Mouse (Mus musculus): ENCODE measurements at regions not wholly inside any gene's neighbourhood (a gene's known extent, or its start where the extent isn't known, plus 50 kb on each side); places are given as distances from the start of the nearest gene placed in this dataset.

- no peak for DNase-seq
Observed at GRCm38 (mm10) chr6:49523184-49523583, 127.8 kb downstream of the Stk31 start.

GRCm38 (mm10) chr6:49523696-49524095 is 128.3 kb downstream of the Stk31 start:
- peak; percentile 45 for DNase-seq

DNA sequence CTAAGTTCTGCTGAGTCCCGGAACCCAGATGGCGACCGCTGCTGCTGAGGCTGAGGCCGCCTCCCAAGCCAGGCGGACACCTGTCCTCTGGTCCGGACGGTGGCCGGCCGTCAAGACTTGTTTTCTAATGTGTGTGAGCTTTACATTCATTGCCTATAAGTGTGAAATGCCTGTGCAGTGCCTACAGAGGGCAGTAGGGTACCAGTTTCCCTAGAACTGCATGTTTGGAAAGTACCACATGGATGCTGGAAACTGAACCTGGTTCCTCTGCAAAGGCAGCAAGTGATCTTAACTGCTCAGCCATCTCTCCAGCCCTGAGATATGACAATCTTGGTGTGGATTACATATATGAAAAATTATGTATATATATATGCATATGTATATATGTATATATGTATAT is 138.6 kb downstream of the Stk31 start:
- no peak for DNase-seq

- DNase-seq: no peak
Observed at GRCm38 (mm10) chr6:49534551-49534950, 139.1 kb downstream of the Stk31 start.

GRCm38 (mm10) chr6:49544946-49545345 is 149.5 kb downstream of the Stk31 start:
- no peak for DNase-seq

DNA sequence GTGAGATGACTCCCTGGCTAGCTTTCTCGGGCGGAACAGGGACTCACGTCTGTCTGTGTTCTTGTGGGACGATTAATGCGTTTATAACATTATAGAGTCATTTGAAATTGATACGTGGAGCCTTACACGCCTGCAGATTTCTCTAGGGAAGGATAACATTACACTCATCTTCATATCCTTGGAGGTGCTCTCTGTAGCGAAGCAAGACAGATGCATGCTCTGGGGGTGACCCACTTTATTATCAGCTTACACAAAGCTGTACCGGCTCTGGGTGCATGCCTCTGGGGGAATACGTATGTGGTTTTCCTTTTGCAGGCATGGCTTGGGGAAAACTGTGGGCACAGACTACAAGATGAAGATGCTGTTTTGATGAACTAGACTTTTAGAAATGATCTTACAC is 159.7 kb downstream of the Stk31 start:
- DNase-seq: no peak

GRCm38 (mm10) chr6:49558508-49558907 is 163.1 kb downstream of the Stk31 start:
- no peak for DNase-seq

DNA sequence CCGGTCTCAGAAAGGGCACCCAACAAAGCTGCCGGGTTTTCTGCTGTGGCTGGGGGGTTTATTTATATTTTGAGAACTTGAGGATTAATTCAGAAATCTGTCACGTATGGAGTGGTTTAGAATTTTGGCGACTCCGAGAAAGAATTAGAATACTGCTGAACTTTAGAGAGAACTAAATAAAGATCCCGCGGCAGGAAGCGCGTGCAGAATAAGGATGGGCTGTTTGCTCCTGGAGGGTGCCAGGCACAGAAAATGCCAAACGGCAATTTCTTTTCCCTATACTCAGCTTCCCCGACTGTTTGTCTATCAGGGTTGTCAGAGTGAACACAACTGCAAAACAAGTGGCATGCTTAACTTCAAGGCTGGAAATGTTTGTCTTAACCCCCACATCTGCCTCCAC is 163.7 kb downstream of the Stk31 start:
- DNase-seq: no peak

DNA sequence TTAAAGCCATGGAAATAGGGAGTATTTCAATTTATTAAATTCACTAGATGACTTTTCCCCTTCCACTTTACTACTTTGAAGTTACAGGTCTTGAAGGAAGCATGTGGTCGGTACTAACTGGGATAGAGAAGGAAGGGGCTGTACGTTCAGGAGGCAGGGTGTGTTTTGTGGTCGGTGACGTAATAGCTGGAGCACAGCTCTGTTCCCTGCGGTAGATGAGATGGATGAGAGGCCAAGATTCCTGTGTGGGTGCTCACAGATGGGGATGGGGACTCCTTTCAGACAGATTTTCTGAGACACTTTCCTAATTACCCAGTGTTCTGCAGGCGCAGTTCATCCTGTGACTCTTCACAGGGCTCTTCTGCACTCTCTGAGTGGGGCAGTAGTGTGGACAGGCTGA is 182.9 kb downstream of the Stk31 start:
- DNase-seq: no peak

- DNase-seq: no peak
Observed at GRCm38 (mm10) chr6:49579691-49580090, 184.3 kb downstream of the Stk31 start.

DNA sequence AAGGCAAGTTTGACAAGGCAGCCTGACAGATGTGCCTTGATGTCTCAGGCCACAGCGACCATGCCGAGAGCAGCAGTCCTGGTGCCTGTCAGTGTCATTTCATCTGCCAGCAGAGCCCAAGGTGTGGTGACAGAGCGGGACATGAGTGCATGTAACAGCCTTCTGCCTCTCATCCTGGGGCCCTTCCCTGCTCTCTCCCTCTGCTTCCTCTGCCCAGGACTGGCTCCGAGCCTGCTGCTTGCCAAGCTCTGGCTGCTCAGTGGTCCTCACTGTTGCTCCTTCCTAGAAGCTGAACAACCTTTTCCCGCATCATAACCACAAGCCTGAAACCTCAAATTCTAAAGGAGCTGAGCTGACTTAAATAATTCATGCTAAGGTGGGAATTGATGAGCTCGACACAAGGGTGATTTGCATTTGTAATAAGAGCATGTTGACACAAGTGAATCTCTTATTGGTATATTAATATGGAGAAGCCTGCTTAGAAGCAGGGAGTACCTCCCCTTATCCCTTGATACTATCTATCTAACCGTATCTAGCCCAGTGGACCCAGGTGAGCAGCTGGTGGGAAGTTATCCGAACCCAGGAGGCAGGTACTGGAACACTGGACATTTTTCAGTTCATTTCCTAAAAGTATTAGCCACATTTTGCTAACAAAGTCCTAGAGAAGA is 186.8 kb downstream of the Stk31 start:
- no peak for DNase-seq

- no peak for DNase-seq
Observed at GRCm38 (mm10) chr6:49586553-49586952, 191.1 kb downstream of the Stk31 start.

- DNase-seq: no peak
Observed at GRCm38 (mm10) chr6:49588677-49589076, 193.3 kb downstream of the Stk31 start.

DNA sequence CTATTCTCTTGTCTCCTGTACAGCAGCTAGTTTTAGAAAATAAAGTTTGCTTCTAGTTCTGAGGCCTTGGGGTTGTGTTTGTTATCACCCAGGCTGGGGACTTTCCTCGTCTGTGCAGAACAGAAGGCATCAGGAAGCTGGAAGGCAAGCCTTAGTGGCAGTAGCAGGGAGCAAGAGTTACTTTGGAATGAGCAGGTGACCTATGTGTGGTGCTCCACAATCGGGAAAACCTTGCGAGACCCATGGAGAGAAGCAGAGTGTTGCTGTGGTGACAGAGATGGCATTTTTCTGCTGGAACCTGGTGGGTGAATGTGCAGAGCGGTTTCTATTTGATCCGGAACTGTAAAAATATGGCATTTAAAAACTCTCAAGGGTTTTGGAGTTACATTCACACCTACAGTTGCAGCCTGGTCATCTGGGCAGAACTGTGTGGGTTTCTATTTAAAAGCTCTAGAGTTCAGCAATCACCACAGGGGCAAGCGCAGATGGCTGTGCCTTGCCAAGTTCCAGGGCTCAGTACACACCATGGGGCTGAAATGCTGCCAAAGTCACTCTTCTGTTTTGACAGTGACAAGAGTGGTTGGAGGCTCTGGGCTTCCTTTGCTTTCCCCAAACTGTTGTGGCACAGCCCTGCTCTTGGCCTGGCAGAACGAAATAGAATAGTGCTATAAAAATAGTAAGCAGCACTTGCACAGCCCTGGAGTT is 195.7 kb downstream of the Stk31 start:
- no peak for DNase-seq

DNA sequence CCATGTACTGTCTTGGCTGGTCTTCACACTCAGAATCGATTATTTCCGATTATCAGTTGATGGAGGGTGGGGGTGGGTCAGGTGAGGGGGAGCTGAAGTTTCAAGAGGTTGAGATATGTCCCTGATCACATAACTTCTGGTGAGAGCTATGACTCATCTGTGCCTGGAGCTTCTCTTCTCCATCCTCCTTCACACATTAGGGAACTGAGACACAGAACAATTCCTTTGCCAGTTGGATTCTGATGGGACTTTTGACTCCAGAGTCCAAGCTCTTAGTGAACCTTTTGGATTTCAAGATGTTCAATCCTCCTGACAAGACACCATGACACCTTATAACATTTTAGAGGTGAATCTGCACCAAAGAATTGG is 196.2 kb downstream of the Stk31 start:
- no peak for DNase-seq

DNA sequence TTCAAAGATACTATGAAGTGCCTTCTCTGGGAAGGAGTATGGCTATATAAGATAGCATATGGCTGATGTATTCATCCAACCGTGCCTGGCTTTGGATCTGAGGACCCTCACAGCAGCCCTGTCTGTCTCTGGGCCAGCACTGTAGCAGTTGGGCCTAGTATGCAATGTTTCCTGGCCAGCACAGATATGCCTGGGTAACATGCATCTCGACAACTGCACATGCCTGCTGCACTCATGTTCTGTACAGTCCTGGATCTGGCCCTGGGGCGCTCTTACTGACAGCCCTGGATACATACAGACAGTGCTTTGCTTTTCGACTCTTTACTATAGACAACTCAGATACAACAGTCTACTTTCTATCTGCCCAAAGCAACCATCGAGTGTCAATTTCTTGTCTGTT is 197.3 kb downstream of the Stk31 start:
- DNase-seq: no peak

DNA sequence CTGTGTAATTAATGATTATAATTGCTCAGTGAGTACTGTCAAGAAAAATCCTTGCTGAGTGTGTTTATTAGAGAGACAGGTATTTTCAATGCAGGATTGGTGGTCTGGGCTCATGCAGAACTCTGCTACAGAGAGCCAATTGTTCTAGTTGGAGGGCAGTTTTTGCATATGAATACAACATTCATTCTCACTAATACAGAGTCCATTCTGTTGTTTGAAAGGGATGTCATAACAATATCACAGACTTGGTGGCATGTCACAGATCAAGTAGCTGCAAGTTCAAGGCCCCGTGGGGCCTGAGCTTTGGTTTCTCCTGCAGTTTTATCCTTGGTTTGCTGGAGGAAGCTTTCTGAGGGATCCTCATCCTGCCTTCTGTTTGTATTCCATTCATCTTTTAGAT is 207.8 kb downstream of the Stk31 start:
- DNase-seq: no peak

DNA sequence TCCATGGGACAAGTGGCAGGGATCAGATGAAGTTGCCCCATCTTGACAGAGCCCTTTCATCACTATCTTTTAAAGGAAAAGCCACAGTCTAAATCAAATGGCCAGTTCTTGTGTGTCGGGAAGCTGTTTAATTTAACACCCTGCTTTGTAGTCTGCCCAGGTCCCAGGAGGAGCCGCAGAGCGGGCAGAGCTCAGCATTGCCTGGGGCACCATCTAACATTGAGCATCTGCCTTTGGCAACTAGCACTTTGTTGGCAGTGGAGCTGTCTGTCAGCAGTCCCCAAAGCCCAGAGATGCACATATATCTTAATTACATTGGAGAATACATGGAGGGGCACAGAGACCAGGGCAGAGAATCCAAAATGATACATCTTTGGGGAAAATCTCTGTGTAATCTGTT is 208.4 kb downstream of the Stk31 start:
- no peak for DNase-seq

DNA sequence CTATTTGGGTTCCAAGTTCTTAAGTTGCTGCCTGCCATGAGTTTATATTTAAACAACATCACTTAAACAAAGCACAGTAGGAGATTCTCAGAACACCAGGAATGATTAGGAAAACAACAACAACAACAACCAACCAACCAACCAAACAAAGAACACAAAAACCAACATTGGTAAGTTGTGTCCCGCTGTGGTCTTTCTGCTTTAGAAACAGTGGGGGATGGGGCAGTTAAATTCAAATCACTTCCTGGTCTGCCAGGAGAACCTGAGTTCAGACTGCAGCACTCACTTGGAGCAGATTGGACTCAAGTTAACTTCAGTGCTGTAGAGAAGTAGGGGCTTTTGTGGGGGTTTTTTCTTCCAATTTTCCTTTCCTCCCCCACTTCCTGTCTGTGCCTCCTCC is 210.6 kb downstream of the Stk31 start:
- no peak for DNase-seq

DNA sequence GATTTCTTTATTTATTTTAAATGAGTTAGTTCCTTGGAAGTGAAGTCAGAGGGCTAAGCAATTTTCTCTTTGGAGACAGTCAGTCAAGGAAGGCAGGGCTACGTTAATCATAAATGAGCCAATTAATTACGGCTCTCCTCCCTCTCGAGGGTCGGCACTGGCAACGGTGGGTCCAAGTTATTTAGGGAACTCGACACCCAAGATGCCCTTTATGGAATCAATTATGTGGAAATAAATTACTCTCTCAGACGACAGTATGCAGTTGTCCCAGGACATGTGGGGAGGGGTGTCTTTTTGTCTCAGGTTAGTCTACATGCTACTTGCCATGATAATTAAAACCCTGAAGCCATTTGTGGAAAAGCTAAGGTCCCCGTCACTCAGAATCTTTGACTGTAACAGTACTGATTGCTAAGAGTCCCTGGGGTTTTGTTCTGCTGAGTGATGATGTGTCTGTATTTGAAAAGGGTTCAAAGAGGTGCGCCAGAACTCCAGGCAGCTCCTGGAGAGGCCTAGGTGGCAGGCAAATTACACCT is 211.3 kb downstream of the Stk31 start:
- no peak for DNase-seq

DNA sequence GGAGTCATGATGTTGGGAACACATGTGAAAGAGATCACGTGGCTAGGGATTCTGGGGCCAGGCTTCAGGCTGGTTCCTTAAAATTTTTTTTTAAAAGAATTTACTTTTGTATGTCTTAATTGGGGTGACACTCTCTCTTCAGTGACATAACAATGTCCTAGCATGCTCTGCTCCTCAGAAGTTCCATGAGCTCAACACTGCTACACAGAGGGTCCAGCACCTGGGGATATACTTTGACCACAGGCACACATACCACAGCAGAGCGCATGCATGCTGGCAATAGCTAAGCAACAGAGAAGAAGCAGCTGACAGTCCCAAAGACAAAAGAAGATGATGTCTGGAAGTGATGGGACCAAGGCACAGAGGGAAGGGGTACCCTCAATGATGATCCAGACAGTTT is 198.4 kb upstream of the Npy start:
- no peak for DNase-seq

DNA sequence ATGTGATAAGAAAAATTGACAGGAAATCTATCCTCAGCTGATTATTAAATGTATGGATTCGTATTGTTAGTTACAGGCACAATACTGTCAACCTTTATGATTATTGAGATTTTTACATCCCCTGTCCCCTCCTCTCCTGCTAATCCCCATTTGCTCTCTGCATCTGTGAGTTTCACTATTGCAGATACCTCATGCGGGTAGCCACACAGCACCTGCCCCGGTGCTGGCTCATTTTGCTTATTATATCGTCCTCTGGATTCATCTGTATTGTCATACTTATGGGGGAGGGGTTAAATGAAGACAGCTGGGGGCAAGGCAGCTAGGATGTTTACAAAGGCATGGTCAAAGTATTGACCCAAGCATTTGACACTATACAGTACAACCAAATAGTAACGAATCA is 197.9 kb upstream of the Npy start:
- DNase-seq: no peak

GRCm38 (mm10) chr6:49633470-49634095 is 188.9 kb upstream of the Npy start:
- DNase-seq: no peak

DNA sequence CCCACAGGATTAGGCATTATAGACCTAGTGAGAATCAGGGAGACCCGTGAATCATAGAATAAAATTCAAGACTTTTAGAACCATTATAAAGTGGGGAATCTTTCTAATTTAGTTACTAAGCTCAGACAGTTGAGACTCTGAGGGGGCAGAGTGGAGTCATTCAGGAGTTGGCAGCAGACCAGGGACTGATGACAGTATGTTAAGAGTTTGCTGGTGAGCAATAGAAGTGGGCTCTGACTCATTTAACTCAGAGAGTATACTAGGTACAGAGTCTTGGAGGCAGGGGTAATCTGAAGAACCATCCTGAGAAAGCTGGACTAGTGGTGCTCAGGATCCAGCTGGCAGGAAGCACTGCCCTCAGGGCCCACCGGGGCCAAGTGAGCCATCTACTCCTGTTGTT is 184.9 kb upstream of the Npy start:
- peak; percentile 72 for DNase-seq

Measured in adrenal gland, adult 2 months (tissue).